Mouse (Mus musculus): ENCODE results near the gene Scn8a. TPM values are rescaled to one million over a fixed set of nuclear protein-coding genes. Genes with fewer than 3 reads are reported as not detected.

Gene Scn8a
- polyA plus RNA-seq, 1 experiment from 2014 or later = 18.1 TPM

Other genes with a start within 250 kb of the Scn8a start
- 3.2 and 3.4 TPM in 2 replicates for gene Smagp, start 232.9 kb upstream of the Scn8a start, polyA plus RNA-seq (2015; fragmentation: Nextera tagmentation; extraction: Ambion mirVana)
- gene Bin2, start 200.3 kb upstream of the Scn8a start, polyA plus RNA-seq (2015; fragmentation: Nextera tagmentation; extraction: Ambion mirVana) = 1.2 and 1.4 TPM in 2 replicates
- 0.68 and 0.85 TPM in 2 replicates for gene Cela1, start 181.9 kb upstream of the Scn8a start, polyA plus RNA-seq (2015; fragmentation: Nextera tagmentation; extraction: Ambion mirVana)
- 0.19 and 0.24 TPM in 2 replicates for gene Galnt6, start 140.5 kb upstream of the Scn8a start, polyA plus RNA-seq (2015; fragmentation: Nextera tagmentation; extraction: Ambion mirVana)
- 30.5 and 31.1 TPM in 2 replicates for gene Slc4a8, start 108.1 kb upstream of the Scn8a start, polyA plus RNA-seq (2015; fragmentation: Nextera tagmentation; extraction: Ambion mirVana)
- gene Gm47841, start 177.5 kb downstream of the Scn8a start, polyA plus RNA-seq (2015; fragmentation: Nextera tagmentation; extraction: Ambion mirVana) = not detected in 2 replicates
- 0.04 TPM in 1 of 2 replicates, not detected in the other for gene Fignl2, start 208.7 kb downstream of the Scn8a start, polyA plus RNA-seq (2015; fragmentation: Nextera tagmentation; extraction: Ambion mirVana)
- not detected in 2 replicates for gene Ankrd33, start 245.9 kb downstream of the Scn8a start, polyA plus RNA-seq (2015; fragmentation: Nextera tagmentation; extraction: Ambion mirVana)

Data from midbrain, embryonic 16.5 days (tissue).